1 mouse cellular context compared by ENCODE assay signal in the genomic region with DNA sequence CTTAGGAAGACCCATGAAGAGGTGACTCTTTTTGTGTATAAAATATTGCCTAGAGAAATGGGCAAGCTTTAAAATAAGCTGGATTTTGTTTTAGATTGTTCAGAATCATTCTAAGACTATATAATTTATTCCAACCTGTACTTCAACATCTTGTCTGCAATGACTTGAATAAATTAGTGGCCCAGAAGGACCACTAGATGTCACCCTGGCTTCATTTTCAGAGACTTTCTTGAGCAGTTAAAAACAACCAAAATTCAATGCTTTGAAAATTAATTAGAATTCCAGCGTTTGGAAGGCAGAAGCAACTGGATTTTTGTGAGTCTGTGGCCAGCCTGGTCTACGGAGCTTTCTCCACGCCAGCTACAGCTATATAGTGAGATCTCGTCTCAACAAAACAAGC.
TF ChIP-seq lines count a peak whose summit lies in the region.

No protein-coding gene starts in this region.

TF ChIP-seq in CH12.LX, 34 proteins besides CTCF, POLR2A, EP300 and RAD21 (continued from another document):
- TF ChIP-seq USF1 (IDR thresholded peaks at IDR 0.05; ENCODE audit: low read depth, low read length), result no peak
- no peak for TF ChIP-seq KAT2A (IDR thresholded peaks at IDR 0.05; ENCODE audit: insufficient replicate concordance, low read length)
- no peak for TF ChIP-seq JUND (conservative IDR thresholded peaks at IDR 0.05; ENCODE audit: low read depth, low read length)
TF ChIP-seq in CH12.LX: peak in this region for 2.
